Mouse (Mus musculus): ENCODE results near the gene Ano6.

DNA sequence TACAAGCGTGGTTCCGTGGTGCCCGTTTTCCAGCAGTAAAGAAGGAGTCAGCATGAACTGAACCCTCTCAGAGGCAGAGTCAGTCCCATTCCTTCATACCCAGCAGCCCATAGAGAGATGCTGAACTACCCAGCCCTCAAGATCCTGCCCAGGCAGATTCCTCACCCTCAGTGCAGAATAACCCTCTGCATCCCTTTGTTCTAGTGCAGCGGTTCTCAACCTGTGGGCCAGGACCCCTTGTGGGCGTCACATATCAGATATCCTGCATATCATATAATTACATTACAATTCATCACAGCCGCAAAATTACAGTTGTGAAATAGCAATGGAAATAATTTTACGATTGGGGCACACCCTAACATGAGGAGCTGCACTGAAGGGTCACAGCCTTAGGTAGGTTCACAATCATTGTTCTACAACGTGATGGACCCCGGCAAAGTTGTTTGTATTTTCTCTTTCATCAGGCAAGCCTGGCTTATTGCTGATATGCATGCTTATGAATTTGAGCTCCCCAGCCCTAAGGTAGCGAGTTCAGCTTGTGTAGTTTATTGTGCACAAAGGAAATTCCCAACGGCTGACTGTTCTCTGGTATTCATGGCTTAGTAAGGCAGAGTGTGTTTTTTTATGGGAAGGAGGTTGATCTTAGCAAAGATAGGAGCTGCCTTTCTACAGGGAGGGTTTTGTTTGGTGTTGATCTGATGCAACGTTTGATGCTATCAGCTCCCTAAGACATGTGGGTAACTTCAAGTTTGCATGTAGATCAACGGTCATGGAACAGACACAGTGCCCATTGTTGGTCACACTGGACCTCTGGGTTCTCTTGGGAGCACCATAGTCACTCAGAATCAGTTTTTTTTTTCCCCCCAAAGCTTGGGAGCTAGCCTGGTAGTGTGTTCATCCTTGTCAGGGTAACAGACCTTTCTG lies 33.0 kb downstream of the Ano6 start:
- no peak for TF ChIP-seq CTCF (IDR thresholded peaks at IDR 0.05; ENCODE audit: low read depth, low read length)
- TF ChIP-seq GATA1 (IDR thresholded peaks at IDR 0.05; ENCODE audit: borderline replicate concordance, low read length), result no peak
- no peak for TF ChIP-seq POLR2AphosphoS5 (IDR thresholded peaks at IDR 0.05; ENCODE audit: insufficient replicate concordance, low read depth, low read length)
